Mouse (Mus musculus) left cerebral cortex, adult 11 months (tissue): ENCODE measurements at regions not wholly inside any gene's neighbourhood (a gene's known extent, or its start where the extent isn't known, plus 50 kb on each side); places are given as distances from the start of the nearest gene placed in this dataset.

ENCODE experiments used
- DNase-seq: peaks from one replicate; pipeline ENCODE4 v3.0.0; 2022; ENCODE audit warnings: low spot score

DNA sequence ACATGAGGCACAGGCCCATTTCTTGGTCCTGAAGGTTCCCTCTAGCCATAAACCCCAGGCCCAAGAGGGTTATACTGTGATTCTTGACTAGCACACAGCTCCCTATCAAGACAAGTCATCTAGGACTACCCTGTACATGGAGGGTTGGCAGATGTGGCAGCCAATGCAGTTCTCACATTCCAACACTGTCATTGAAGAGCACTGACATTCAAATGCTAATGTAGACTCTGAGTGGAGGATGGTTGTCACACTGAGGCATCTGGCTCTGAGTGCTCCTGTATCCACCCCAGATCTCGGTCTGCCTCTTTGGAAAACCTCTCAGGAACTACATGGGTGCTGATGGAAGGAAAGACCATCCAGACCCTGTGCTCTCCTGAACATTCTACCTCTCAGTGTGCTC lies 900.5 kb upstream of the 1700015G11Rik start:
- no peak for DNase-seq

DNA sequence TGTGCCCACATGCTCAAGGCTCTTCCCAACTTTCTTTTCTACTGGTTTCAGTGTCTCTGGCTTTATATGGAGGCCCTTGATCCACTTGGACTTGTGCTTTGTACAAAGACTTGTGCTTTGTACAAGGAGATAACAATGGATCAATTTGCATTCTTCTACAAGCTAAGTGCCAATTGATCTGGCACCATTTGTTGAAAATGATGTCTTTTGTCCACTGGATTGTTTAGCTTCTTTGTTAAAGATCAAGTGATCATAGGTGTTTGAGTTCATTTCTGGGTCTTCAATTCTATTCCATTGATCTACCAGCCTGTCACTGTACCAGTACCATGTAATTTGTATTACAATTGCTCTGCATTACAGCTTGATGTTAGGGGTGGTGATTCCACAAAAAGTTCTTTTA lies 895.8 kb upstream of the 1700015G11Rik start:
- DNase-seq, result no peak

DNA sequence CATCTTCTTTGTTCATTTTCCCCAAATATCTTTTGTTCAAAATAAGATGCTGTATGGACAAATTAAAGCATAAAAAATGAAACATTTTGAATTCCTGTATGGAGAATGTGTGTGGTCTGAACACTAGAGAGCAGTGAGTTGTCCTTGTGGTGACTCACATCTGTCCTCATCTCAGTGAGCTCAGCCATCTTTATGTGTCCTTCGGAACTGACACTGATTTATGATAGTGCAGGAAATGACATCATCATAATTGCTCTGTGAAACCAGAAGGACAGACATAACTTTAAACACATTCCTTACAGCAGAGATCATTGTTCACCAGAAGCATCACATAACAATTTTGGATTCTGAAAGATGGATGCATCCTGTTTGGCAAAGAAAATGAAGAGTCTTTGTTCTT lies 850.2 kb upstream of the 1700015G11Rik start:
- DNase-seq, result no peak

DNA sequence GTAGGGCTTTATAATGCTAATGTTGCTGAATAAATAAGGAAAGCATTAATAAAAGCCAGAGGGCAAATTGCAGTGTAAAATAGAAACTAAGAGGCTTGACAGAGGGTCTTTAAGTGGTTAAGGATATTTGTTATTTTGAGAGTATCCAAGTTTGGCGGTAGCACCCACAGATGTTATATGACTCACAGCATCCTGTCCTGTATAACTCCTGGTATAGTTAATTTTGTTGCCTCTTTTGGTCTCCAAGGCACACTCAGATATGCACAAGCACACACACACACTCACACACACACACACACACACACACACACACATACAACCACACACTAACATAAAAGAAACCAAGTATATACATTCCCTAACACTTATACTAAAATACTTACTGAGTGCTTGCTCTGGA lies 806.8 kb upstream of the 1700015G11Rik start:
- DNase-seq, result peak; percentile 0

DNA sequence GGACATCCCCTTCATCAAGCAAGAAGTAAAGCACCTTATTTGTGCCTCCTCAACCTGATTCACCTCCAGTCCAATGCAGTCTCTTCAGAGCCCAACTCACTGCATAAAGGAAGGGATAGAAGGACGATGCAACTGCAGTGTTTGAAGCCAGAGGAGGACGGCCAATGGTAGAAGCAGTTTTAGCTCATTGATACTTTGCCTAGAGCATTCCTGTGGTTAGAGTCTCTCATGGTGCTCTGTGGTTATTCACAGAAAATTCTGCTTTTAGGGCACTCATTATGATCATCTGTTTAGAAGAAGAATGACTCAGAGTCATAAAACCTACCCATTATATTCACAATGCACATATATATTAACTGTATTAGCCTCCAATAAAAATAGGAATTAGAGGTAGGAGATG lies 792.6 kb upstream of the 1700015G11Rik start:
- DNase-seq, result no peak
